Mouse (Mus musculus) testis, adult 2 months (tissue): ENCODE results near the gene Lmtk2. TPM values are rescaled to one million over a fixed set of nuclear protein-coding genes. Genes with fewer than 3 reads are reported as not detected.

Experiments
- H3K27ac ChIP-seq: fragments of 200-500 bp; 2 replicates; pipeline ENCODE4 v1.5.1; 2012; ENCODE audit warnings: low read depth, low read length; ENCODE audit not compliant: control insufficient read depth, insufficient read depth
- H3K27me3 ChIP-seq: fragments of 200-500 bp; 2 replicates; pipeline ENCODE4 v1.6.1; 2012; ENCODE audit warnings: mild to moderate bottlenecking, low read length, moderate library complexity; ENCODE audit not compliant: control insufficient read depth, insufficient read depth
- H3K36me3 ChIP-seq: fragments of 200-500 bp; 2 replicates; pipeline ENCODE4 v1.6.1; 2012; ENCODE audit warnings: mild to moderate bottlenecking, low read length; ENCODE audit not compliant: control insufficient read depth, insufficient read depth
- H3K4me1 ChIP-seq: fragments of 200-500 bp; 2 replicates; pipeline ENCODE4 v1.6.1; 2012; ENCODE audit warnings: low read length; ENCODE audit not compliant: control insufficient read depth, insufficient read depth
- H3K4me3 ChIP-seq: fragments of 200-500 bp; 2 replicates; pipeline ENCODE4 v1.5.1; 2012; ENCODE audit warnings: low read depth, mild to moderate bottlenecking, low read length, moderate library complexity, mixed read lengths; ENCODE audit not compliant: control insufficient read depth
- CTCF ChIP-seq: fragments of 200-500 bp; IDR thresholded peaks from 2 replicates; pipeline ENCODE4 v1.5.1; 2012; ENCODE audit warnings: low read depth, mild to moderate bottlenecking, inconsistent platforms, low read length, moderate library complexity; ENCODE audit not compliant: control insufficient read depth, insufficient read depth, insufficient replicate concordance
- POLR2A ChIP-seq: fragments of 200-500 bp; IDR thresholded peaks from 2 replicates; pipeline ENCODE4 v1.6.1; 2012; ENCODE audit warnings: low read depth, mild to moderate bottlenecking, inconsistent platforms, low read length, moderate library complexity; ENCODE audit not compliant: control insufficient read depth
- polyA plus RNA-seq: library from polyadenylated mRNA; depleted of rRNA; stranded (reverse); fragments of >200 nt; gene quantifications from 2 replicates; pipeline ENCODE4 v1.2.3, GENCODE M21; 2012

Lmtk2 gene
- polyA plus RNA-seq, 1 experiment, result 11.3 TPM

DNA sequence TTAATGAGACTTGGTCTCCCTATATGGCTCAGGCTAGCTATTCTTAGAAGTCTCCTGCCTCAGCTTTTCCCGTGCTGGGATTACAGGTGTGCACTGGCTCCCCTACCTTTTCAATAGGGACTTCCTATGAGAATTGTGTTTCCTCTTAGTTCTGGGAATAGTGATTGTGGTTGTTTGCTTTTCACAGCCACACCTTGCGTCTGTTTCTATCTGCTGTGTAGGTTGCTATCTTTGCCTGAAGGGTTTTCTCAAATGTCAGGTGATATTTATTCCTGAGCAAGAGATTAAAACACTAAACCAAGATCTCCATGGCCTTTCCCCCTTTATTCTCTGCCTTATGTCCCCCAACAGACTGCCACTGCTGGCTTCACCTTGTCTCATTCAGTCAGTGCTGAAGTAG is 19.1 kb downstream of the Lmtk2 start:
- Histone ChIP-seq H3K27ac (no peak overlapping the region), H3K36me3 (no peaks in the 10 kb centered on the region), H3K4me3 (no peak overlapping the region), H3K4me1 (no peaks in the 10 kb centered on the region), H3K27me3 (no peaks in the 10 kb centered on the region)
- TF ChIP-seq POLR2A (no peak), CTCF (no peak)

DNA sequence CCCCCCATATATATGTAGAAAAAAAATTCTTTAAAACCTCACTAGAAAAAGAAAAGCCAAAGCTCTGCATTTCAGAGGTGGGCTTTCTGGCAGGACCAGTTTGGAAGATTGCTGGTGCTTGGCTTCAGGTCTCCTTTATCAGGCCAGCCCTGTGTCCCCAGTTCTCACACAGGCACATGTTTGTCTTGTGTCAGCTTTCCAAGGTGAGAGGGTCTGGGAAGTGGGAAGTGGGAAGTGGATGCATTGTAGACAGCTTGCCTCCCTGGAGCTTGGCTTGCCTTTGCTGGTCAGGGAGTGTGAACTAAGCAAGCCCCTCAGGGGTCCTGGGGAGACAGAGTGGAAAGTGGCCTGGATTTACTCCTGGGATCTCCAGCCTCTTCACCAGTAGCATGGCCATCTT is 21.3 kb downstream of the Lmtk2 start:
- TF ChIP-seq POLR2A (no peak), CTCF (no peak)
- no peaks in the 10 kb centered on the region for H3K4me1 ChIP-seq
- H3K27ac ChIP-seq, result no peak overlapping the region
- H3K4me3 ChIP-seq, result no peak overlapping the region
- no peaks in the 10 kb centered on the region for H3K36me3 ChIP-seq
- H3K27me3 ChIP-seq, result no peaks in the 10 kb centered on the region

DNA sequence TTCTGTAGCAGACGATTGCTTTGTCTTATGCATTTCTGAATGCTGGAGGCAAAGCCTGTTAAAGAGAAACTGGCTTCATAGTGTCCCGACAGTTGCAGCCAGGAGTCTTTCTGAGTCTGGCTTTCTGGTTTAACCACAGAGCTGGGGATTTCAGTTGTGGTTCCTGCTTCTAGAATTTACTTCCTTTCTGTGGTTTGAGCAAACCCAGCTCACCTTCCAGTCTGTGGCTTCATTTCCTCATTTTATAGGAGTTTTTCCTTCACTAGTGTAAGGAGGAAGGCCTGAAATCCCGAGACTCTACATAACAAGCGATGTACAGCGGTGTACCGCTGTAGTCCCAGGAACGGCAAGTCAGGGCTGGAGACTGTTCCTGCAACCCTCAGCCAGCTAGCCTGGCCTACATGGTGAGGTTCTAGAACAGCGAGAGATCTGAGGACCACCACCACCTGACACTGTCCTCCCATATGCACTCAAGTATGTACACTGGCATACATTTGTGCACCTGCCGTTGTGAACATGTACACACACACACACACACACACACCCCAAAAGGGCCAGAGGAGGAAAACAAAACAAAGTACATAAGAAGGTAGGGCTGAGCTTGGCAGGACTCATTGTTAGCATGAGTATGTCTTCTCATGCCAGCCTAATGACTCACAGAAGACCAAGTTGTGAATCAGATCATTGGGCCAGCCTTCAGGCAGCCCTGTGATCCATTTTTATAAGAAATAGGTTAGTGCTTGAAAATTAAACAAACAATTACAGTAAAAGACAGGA is 25.9 kb downstream of the Lmtk2 start:
- TF ChIP-seq POLR2A (no peak), CTCF (no peak)
- H3K4me3 ChIP-seq, result no peak overlapping the region
- H3K27me3 ChIP-seq, result no peaks in the 10 kb centered on the region
- no peaks in the 10 kb centered on the region; the same call in none of the 2 replicates for H3K36me3 ChIP-seq
- H3K4me1 ChIP-seq, result no peaks in the 10 kb centered on the region
- no peak overlapping the region for H3K27ac ChIP-seq

DNA sequence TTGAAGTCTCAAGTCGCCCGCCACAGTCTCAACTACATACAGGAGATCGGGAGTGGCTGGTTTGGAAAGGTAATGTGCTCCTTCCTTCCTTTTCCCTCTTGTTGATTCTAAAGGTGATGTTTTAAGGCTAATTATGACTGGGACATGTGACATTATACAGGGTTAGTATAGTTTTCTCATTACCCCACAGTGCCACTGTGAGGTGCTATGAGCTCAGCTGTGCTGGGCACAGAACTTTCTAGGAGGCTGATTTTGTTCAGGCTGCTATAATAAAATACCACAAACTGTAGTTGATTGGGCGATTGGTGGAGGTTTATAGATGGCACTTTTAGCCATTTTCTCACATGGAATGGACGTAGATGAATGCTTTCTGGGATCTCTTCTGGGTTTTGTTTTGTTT is 43.3 kb downstream of the Lmtk2 start:
- Histone ChIP-seq H3K27me3 (no peaks in the 10 kb centered on the region), H3K4me1 (no peaks in the 10 kb centered on the region), H3K4me3 (no peak overlapping the region), H3K36me3 (peaks cover 4% of the 10 kb centered on the region; the same call in 1 of the 2 replicates), H3K27ac (no peak overlapping the region)
- TF ChIP-seq POLR2A, result no peak
- TF ChIP-seq CTCF, result no peak

DNA sequence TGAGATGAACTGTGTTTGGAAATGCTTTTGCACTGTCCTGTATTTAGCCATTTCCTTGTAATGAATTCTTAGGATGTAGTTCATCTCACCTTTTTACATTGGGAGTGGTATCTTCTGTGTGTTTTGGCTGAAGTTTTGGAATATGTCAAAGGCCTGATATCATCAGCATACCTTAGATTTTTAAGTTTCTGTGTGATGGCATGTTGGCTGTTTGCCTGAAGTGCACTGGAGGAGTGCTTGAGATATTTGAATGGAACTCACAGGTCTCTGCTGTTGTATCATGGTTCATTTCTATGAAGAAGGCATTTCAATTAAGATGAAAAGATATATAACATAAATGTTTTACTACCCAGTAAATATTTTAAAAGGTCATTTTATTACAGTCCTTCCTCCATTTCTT is 46.7 kb downstream of the Lmtk2 start:
- no peak overlapping the region for H3K4me3 ChIP-seq
- no peaks in the 10 kb centered on the region for H3K4me1 ChIP-seq
- H3K27ac ChIP-seq, result no peak overlapping the region
- TF ChIP-seq POLR2A (no peak), CTCF (no peak)
- H3K36me3 ChIP-seq, result peaks cover 8% of the 10 kb centered on the region; the same call in 1 of the 2 replicates
- H3K27me3 ChIP-seq, result no peaks in the 10 kb centered on the region

DNA sequence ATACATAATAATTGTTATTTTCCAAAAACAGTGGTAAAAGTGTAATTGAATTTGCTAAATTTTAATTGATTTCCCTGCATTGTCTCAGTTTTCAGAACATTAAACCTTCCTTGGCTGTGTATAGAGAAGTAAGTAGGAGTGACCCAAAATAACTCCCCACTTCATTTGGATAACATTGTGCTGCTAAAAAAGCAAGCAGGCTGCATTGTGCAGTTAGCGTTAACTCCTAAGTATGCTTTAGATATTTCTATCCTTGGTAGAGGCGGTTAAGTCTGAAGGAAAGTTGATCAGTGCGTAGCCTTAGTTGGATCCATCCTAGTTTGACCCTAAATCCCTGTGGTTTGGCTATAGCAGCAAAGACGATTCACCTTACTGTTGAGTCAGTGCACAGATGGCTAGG is 49.3 kb downstream of the Lmtk2 start:
- Histone ChIP-seq H3K27ac (no peak overlapping the region), H3K27me3 (no peaks in the 10 kb centered on the region), H3K36me3 (peaks cover 8% of the 10 kb centered on the region; the same call in 1 of the 2 replicates), H3K4me1 (no peaks in the 10 kb centered on the region), H3K4me3 (no peak overlapping the region)
- TF ChIP-seq POLR2A (no peak), CTCF (no peak)

DNA sequence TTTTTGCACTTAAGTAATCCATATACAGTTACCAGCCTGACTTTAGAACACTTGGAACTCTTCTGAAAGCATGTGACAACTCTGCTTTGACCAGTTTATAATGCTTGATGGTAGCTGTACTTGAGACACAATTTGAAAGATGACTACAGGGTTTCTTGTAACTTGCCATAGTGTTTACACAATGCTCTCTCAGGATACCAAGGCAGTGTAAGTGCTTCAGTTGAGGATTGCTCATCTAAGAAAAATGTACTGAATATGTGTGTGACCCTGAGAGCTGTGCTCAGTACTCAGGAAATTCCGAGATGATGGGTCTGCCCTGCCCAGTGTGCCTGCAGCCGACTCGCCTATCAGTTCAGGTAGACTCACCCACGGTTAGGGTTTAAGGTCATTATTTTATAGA is 51.0 kb downstream of the Lmtk2 start:
- no peak for TF ChIP-seq POLR2A
- TF ChIP-seq CTCF, result no peak
- Histone ChIP-seq H3K36me3 (peaks cover 6% of the 10 kb centered on the region; the same call in 1 of the 2 replicates), H3K4me3 (no peak overlapping the region), H3K27ac (no peak overlapping the region), H3K4me1 (no peaks in the 10 kb centered on the region), H3K27me3 (no peaks in the 10 kb centered on the region)

DNA sequence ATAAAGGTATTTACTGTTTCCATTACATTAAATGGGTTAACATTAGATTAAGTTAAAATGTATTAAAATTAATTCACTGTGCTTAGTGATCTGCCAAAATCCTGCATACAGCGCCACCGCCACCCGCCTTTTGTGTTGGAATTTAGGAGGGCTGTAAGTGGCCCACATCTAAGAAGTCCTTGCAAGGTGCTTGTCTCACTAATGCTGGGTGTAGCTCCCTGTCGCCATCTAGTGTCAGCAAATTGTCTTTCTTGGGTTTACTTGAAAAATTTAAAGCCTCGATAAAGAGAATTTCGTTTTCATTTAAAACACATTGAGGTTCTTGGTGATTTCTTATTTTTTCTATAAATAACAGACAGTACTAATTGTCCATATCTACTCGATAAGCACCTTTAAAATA is 54.3 kb downstream of the Lmtk2 start:
- H3K36me3 ChIP-seq, result peaks cover 2% of the 10 kb centered on the region; the same call in 1 of the 2 replicates
- no peaks in the 10 kb centered on the region for H3K4me1 ChIP-seq
- H3K27me3 ChIP-seq, result no peaks in the 10 kb centered on the region
- TF ChIP-seq CTCF, result no peak
- no peak for TF ChIP-seq POLR2A
- no peak overlapping the region for H3K4me3 ChIP-seq
- H3K27ac ChIP-seq, result no peak overlapping the region
